Mouse (Mus musculus) testis, adult 2 months (tissue): ENCODE data around the gene Tex29.

Experiments
- CTCF ChIP-seq: fragments of 200-500 bp; IDR thresholded peaks from 2 replicates; pipeline ENCODE4 v1.5.1; 2012; ENCODE audit warnings: low read depth, mild to moderate bottlenecking, inconsistent platforms, low read length, moderate library complexity; ENCODE audit not compliant: control insufficient read depth, insufficient read depth, insufficient replicate concordance
- POLR2A ChIP-seq: fragments of 200-500 bp; IDR thresholded peaks from 2 replicates; pipeline ENCODE4 v1.6.1; 2012; ENCODE audit warnings: low read depth, mild to moderate bottlenecking, inconsistent platforms, low read length, moderate library complexity; ENCODE audit not compliant: control insufficient read depth

DNA sequence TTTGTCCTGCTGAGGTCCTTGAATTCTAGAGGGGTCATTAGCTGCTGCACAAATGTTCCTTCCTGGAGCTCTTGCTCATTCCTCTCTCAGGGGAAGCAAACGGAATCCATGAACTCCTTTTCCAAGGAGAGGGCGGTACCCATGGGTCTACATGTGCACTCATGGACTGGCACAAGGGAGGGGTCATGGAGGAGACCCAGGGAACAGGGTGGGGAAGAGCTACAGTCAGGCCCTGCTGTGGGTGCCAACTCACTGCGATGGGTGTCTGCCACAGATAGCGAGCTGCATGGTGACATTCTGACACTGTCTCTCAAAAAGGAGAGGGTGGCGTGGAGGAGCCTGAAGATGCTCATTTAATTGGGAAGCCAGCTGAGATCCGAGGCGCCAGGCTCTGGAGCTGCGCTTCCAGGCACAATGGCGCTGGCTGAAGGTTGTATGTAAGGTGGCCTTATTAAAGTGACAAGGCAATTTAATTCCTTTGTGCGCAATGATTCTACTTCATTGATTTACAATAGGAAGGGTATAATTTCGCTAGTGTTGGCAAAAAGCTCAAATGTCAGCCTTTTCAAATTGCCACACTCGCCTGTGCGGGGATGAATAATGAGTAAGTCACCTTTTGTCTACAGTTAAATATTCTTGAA, 55.9 kb downstream of the Tex29 start:
- no peak for TF ChIP-seq POLR2A
- no peak for TF ChIP-seq CTCF
